Mouse (Mus musculus) thymus, adult 18-20 months (tissue): Measurements from ENCODE around the gene Gm4846.
"Not testable (repeated sequence)": the region's sequence is repeated elsewhere in the genome, so short reads cannot be mapped to it uniquely, and the experiment has no call there.

Source experiments
- DNase-seq, 2 experiments: peaks; one replicate each; pipeline ENCODE4 v3.0.0; 2022; ENCODE audit warnings: mixed read lengths in 2 of 2

Gene Gm4846

GRCm38 (mm10) chr1:166497488-166497887 lies at the start of gene Gm4846:
Gene Gm4846 (minus strand): TSS chr1:166497588.
- DNase-seq: not testable (repeated sequence)

- not testable (repeated sequence) for DNase-seq
Measured at GRCm38 (mm10) chr1:166531521-166531920, 34.1 kb upstream of the Gm4846 start.

GRCm38 (mm10) chr1:166524709-166525108 lies 27.3 kb upstream of the Gm4846 start:
- DNase-seq: not testable (repeated sequence)

- DNase-seq: not testable (repeated sequence)
Measured at GRCm38 (mm10) chr1:166519626-166520025, 22.2 kb upstream of the Gm4846 start.

- DNase-seq: no peak
Measured at GRCm38 (mm10) chr1:166516556-166516955, 19.2 kb upstream of the Gm4846 start.

GRCm38 (mm10) chr1:166504206-166504605 lies 6.8 kb upstream of the Gm4846 start:
- not testable (repeated sequence) for DNase-seq

GRCm38 (mm10) chr1:166479503-166479902 lies 17.9 kb downstream of the Gm4846 start:
- no peak for DNase-seq

- DNase-seq: no peak
Measured at GRCm38 (mm10) chr1:166467172-166467571, 30.2 kb downstream of the Gm4846 start.

GRCm38 (mm10) chr1:166462544-166462943 lies 34.8 kb downstream of the Gm4846 start:
- DNase-seq: no peak

GRCm38 (mm10) chr1:166441992-166442391 lies 55.4 kb downstream of the Gm4846 start:
- no peak for DNase-seq

GRCm38 (mm10) chr1:166439426-166439825 lies 58.0 kb downstream of the Gm4846 start:
- no peak for DNase-seq
